Mouse (Mus musculus) lung, embryonic 15.5 days (tissue): ENCODE data around the gene Igfbp2. TPM values are rescaled to one million over a fixed set of nuclear protein-coding genes. Genes with fewer than 3 reads are reported as not detected.

ENCODE experiments used
- ATAC-seq: fragments of 200-750 bp; cut with Nextera tagmentation; 2 replicates; pipeline ENCODE4 v1.8.0; 2017; ENCODE audit warnings: moderate number of reproducible peaks, borderline replicate concordance; ENCODE audit not compliant: low FRiP score, low TSS enrichment; ENCODE audit errors: extremely low read depth
- H3K27ac ChIP-seq: fragments of 300-500 bp; sonication (generic); 2 replicates; pipeline ENCODE4 v1.5.1; 2015; ENCODE audit warnings: moderate library complexity, mild to moderate bottlenecking, inconsistent platforms
- H3K27me3 ChIP-seq: fragments of 300-500 bp; sonication (generic); 2 replicates; pipeline ENCODE4 v1.6.1; 2015; ENCODE audit warnings: inconsistent platforms
- H3K36me3 ChIP-seq: fragments of 300-500 bp; sonication (generic); 2 replicates; pipeline ENCODE4 v1.6.1; 2015; ENCODE audit warnings: inconsistent platforms
- H3K4me1 ChIP-seq: fragments of 300-500 bp; sonication (generic); 2 replicates; pipeline ENCODE4 v1.6.1; 2015; ENCODE audit warnings: inconsistent platforms
- H3K4me2 ChIP-seq: fragments of 300-500 bp; sonication (generic); 2 replicates; pipeline ENCODE4 v1.6.1; 2015; ENCODE audit warnings: inconsistent platforms, mild to moderate bottlenecking, moderate library complexity
- H3K4me3 ChIP-seq: fragments of 300-500 bp; sonication (generic); 2 replicates; pipeline ENCODE4 v1.5.1; 2015; ENCODE audit warnings: mild to moderate bottlenecking, inconsistent platforms
- H3K9ac ChIP-seq: fragments of 300-500 bp; sonication (generic); 2 replicates; pipeline ENCODE4 v1.6.1; 2015; ENCODE audit warnings: inconsistent platforms
- H3K9me3 ChIP-seq: fragments of 300-500 bp; sonication (generic); 2 replicates; pipeline ENCODE4 v1.6.1; 2016; ENCODE audit warnings: inconsistent platforms
- WGBS: fragments of 180-500 bp; shearing (Covaris S2); methylation state at CpG from one replicate; pipeline ENCODE4 v1.1.7; 2015; 5-methylcytosine and 5-hydroxymethylcytosine counted together
- polyA plus RNA-seq: library from polyadenylated mRNA; unstranded; fragments of >200 nt; fragmentation: Nextera tagmentation; extraction: Ambion mirVana; gene quantifications from 2 replicates; pipeline ENCODE4 v1.2.1, GENCODE M21; 2015

Gene Igfbp2
- polyA plus RNA-seq, 1 experiment from 2014 or later, result 344 TPM

DNA sequence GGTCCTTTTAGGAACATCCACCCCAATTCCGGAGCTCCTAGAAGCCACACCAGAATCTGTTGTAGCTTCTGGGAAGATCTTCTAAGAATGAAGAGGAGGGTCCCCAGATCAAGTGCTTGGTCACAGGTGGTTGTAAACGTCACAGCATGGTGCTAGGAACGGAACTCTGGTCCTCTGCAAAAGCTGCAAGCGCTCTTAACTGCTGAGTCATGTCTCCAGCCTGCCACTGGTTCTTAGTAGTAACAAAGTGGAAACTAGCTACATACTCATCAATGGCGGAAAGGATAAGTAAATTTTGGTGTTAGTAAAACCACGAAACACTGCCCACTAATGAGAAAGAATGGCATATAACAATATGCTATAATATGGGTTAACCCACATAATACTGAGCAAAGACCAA is 4.3 kb upstream of the Igfbp2 start:
- 84% methylated on average over 6 of the region's 6 CpGs for WGBS
- Histone ChIP-seq H3K9me3 (no peaks in the 10 kb centered on the region), H3K36me3 (no peaks in the 10 kb centered on the region), H3K27me3 (peaks cover 7% of the 10 kb centered on the region), H3K9ac (no peak overlapping the region), H3K4me2 (no peak overlapping the region), H3K4me3 (no peak overlapping the region), H3K27ac (no peak overlapping the region), H3K4me1 (peaks cover 20% of the 10 kb centered on the region)
- no peak for ATAC-seq

DNA sequence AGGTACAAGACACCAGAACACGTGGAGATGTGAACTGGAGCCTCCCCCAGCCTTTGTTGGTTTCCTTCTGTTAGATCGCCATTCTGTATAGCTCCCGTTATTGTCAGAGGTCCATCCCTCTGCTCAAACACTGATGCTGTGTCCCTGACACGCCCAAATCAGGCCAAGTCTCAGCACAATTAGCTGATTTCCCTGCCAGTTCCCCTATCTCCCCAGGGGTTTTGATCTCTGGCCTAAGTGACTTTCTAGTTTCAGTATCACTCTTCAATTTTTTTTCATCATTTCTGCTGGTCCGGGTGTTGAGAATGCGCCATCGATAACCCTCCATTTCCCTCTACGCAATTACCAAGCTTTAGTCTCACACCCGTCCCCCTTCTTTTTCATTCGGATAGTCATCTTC is 1.4 kb upstream of the Igfbp2 start:
- Histone ChIP-seq H3K4me2 (no peak overlapping the region), H3K4me3 (no peak overlapping the region), H3K27me3 (peaks cover 21% of the 10 kb centered on the region), H3K4me1 (peaks cover 26% of the 10 kb centered on the region), H3K36me3 (no peaks in the 10 kb centered on the region), H3K9ac (no peak overlapping the region), H3K9me3 (no peaks in the 10 kb centered on the region), H3K27ac (no peak overlapping the region)
- WGBS, result 86% methylated on average over 10 of the region's 10 CpGs
- no peak for ATAC-seq

DNA sequence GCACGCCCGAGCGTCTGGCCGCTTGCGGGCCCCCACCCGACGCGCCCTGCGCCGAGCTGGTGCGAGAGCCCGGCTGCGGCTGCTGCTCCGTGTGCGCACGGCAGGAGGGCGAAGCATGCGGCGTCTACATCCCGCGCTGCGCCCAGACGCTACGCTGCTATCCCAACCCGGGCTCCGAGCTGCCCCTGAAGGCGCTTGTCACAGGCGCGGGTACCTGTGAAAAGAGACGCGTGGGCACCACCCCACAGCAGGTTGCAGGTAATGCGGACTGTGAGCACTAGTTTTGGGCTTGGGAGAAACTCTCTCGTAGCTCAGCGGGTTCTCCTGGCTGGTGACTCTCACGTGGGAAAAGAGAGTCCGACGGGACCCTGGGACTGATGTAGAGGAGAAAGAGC is 401 bp downstream of the Igfbp2 start:
- H3K4me3 ChIP-seq, result peak overlapping the region; percentile 67
- H3K9me3 ChIP-seq, result no peaks in the 10 kb centered on the region
- peaks cover 31% of the 10 kb centered on the region for H3K4me1 ChIP-seq
- H3K36me3 ChIP-seq, result no peaks in the 10 kb centered on the region
- H3K27ac ChIP-seq, result peak overlapping the region; percentile 74
- H3K4me2 ChIP-seq, result peak overlapping the region; percentile 98
- ATAC-seq, result 0 out of 2 replicates have a peak, but pooled peaks have one; percentile 25
- under 1% methylated on average over 37 of the region's 37 CpGs for WGBS
- peaks cover 21% of the 10 kb centered on the region for H3K27me3 ChIP-seq
- H3K9ac ChIP-seq, result peak overlapping the region; percentile 61

DNA sequence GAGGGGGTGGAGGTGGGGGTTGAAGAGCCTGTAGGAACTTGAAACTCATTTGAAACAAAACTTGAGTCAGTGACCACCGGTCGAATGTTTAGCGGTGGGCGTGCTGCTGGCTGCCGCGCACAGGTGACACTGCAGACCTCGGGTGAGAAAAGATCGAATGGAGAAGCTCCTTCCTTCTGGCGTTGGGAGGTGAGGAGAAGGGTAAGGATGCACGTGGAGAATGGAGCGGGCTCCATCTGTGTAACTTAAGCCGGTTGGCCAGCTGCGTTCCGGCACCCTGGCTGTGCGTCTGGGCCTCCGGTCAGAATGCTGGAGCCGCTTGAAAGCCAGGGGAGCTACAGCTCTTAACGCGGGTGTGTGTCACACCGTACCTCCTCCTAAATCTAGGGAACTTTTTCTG is 983 bp downstream of the Igfbp2 start:
- no peak for ATAC-seq
- peak overlapping the region; percentile 98 for H3K4me2 ChIP-seq
- H3K36me3 ChIP-seq, result no peaks in the 10 kb centered on the region
- H3K9ac ChIP-seq, result peak overlapping the region; percentile 61
- H3K4me3 ChIP-seq, result peak overlapping the region; percentile 67
- under 1% methylated on average over 20 of the region's 20 CpGs for WGBS
- no peak overlapping the region for H3K27ac ChIP-seq
- no peaks in the 10 kb centered on the region for H3K9me3 ChIP-seq
- H3K27me3 ChIP-seq, result peaks cover 21% of the 10 kb centered on the region
- H3K4me1 ChIP-seq, result peaks cover 31% of the 10 kb centered on the region

DNA sequence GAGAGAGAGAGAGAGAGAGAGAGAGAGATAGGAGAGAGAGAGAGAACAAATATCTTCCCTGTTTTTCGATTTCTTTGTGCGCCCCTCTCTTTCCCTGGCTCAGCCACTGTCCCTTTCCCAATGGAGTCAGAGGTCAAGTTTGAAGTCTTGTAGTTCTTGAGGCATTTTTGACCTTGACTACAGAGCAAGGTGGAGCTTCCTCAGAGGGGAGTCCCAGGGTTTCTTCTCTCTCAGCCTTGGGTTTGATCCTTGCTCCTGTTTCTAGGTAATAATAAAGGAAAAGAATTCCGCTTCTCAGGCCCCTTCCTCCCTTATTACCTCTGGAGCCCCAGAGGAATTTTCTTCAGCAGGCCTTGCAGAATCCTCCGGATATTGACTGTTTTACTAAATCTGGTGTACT is 1.6 kb downstream of the Igfbp2 start:
- Histone ChIP-seq H3K36me3 (no peaks in the 10 kb centered on the region), H3K9me3 (no peaks in the 10 kb centered on the region), H3K27ac (peak overlapping the region; percentile 55), H3K4me2 (peak overlapping the region; percentile 98), H3K4me3 (peak overlapping the region; percentile 67), H3K9ac (peak overlapping the region; percentile 61), H3K4me1 (peaks cover 31% of the 10 kb centered on the region), H3K27me3 (peaks cover 21% of the 10 kb centered on the region)
- ATAC-seq, result no peak
- 39% methylated on average over 4 of the region's 4 CpGs for WGBS

DNA sequence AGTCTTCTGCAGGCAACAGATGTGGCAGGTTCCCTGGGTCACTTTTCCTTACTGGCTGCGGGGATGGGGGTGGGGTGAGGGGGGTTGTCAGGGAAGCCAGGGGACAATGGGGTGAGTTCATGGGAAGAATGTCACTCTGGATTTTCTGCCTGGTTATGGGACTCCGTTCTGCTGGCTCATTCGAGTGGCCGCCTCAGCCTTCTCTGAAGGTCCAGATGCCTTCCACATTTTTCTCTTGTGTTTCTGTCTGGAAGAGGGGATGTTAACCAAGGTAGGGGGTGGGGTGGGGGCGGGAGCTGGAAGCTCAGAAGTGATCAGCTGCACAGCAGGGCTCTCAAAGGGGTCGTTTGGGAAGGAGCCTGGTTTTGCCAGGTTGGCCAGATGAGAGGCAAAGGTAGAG is 2.1 kb downstream of the Igfbp2 start:
- WGBS, result 12% methylated on average over 6 of the region's 6 CpGs
- Histone ChIP-seq H3K4me2 (peak overlapping the region; percentile 98), H3K4me1 (peaks cover 31% of the 10 kb centered on the region), H3K27ac (peak overlapping the region; percentile 55), H3K4me3 (peak overlapping the region; percentile 67), H3K9ac (peak overlapping the region; percentile 61), H3K36me3 (no peaks in the 10 kb centered on the region), H3K9me3 (no peaks in the 10 kb centered on the region), H3K27me3 (peaks cover 21% of the 10 kb centered on the region)
- ATAC-seq, result no peak

DNA sequence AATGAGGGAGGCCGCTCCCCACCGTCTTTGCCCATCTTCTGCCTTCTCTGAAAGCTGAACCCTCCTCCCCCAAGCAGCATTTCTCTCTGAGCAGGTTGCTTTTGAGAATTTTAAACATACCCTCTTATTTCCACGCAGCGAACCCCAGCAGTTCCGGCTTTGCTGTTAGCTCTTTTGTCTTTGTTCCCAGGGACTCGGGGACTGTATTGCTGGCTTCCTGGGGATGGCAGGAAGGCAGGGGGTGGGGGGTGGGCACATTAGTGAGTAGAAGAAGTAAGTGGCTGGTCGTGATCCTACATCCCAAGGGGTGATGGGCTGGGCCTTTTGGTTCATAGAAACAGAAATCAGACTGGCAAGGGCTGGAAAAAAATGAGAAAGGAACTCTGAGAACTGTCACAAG is 2.6 kb downstream of the Igfbp2 start:
- Histone ChIP-seq H3K27ac (peak overlapping the region; percentile 55), H3K27me3 (peaks cover 21% of the 10 kb centered on the region), H3K4me1 (peaks cover 31% of the 10 kb centered on the region), H3K4me3 (peak overlapping the region; percentile 67), H3K9ac (peak overlapping the region; percentile 32), H3K4me2 (peak overlapping the region; percentile 98), H3K9me3 (no peaks in the 10 kb centered on the region), H3K36me3 (no peaks in the 10 kb centered on the region)
- 13% methylated on average over 7 of the region's 7 CpGs for whole genome bisulfite sequencing
- no peak for ATAC-seq

DNA sequence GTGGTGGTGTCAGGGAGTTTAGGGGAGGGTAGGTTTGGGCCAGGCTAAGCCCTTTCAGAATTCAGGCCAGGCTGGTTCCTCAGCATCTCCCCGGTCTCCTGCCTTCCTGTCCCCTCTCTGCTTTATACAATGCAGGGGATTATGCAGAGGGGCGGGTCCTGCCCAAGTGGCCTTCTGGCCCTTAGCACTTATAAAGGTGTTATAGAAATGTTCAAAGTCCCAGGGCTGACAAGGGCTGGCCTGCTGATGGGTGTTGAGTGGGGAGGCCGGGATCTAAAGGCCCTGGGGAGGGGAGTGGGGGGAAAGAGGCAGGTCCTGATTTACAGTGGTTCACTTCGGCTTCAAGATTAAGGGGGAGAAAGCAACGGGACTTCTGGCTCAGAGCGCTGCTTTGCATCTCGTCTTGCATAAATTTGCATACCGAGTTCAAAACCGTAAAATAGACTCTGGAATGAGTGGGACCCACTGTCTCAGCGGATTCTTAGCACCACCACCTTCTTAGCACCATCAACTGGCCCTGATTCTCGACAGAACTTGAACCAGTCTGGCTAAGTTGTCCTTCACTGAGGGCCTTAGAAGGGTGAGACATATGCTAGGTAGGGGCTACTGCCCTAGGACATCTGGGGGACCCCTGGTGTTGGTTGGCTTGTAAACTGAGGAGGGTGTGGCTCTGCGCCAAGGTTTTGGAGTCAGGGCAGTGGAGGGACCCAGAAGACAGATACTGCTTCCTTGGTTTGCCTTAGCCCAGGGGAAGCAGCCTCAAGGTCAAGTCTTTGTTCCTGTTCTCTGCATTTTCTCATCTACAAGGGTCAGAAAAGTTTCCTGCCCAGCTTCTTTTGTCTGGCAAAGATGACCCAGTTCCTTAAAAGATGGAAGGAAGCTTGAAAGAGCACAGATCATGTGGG is 3.4 kb downstream of the Igfbp2 start:
- peaks cover 34% of the 10 kb centered on the region for H3K4me1 ChIP-seq
- peak overlapping the region; percentile 67; the same call in 1 of the 2 replicates for H3K4me3 ChIP-seq
- ATAC-seq, result peak; percentile 27; the same call in 1 of the 2 replicates
- H3K36me3 ChIP-seq, result no peaks in the 10 kb centered on the region
- peak overlapping the region; percentile 98 for H3K4me2 ChIP-seq
- WGBS, result 27% methylated on average over 11 of the region's 12 CpGs
- no peaks in the 10 kb centered on the region for H3K9me3 ChIP-seq
- H3K27ac ChIP-seq, result peak overlapping the region; percentile 55
- H3K9ac ChIP-seq, result no peak overlapping the region
- H3K27me3 ChIP-seq, result peaks cover 21% of the 10 kb centered on the region

DNA sequence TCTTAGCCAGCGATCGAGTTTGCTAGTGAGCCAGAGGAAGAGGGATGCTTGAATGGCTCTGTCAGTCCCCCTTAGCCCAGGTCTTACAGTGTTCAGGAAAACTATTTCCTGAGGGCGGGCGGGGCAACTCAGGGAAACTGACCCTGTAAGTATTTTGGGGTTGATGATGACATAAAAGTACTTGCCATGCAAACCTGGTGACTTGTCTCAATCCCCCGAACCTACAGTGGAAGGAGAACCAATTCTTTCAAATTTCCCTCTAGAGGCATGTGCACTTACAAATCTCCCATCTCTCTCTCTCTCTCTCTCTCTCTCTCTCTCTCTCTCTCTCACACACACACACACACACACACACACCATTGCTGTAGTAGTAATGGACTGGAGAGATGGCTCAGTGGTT is 4.5 kb downstream of the Igfbp2 start:
- peaks cover 37% of the 10 kb centered on the region for H3K4me1 ChIP-seq
- no peak overlapping the region for H3K27ac ChIP-seq
- no peaks in the 10 kb centered on the region for H3K36me3 ChIP-seq
- no peak overlapping the region for H3K9ac ChIP-seq
- H3K4me3 ChIP-seq, result no peak overlapping the region
- ATAC-seq, result no peak
- H3K27me3 ChIP-seq, result peaks cover 21% of the 10 kb centered on the region
- no peak overlapping the region for H3K4me2 ChIP-seq
- WGBS, result 94% methylated on average over 5 of the region's 5 CpGs
- no peaks in the 10 kb centered on the region for H3K9me3 ChIP-seq

DNA sequence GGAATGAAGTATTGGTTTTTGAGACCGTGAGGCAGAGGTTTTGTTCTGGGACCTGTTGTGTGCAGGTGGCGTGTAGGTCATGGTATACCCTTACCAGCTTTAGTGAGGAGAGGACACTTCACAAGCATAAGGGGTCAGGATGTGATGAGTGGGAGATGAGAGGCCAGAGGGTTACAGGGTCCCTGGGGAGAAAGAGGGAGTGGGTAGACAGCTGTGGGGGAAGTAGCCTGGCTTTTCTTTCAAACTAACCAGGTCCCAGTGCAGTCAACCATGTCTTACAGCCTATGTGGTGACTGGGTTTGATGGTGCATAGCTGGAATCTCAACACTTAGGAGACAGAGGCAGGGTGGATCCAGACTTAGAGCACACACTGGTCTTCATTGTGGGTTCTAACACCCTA is 6.2 kb downstream of the Igfbp2 start:
- WGBS, result 93% methylated on average over 2 of the region's 2 CpGs
- Histone ChIP-seq H3K4me1 (peaks cover 25% of the 10 kb centered on the region), H3K27ac (no peak overlapping the region), H3K9ac (no peak overlapping the region), H3K27me3 (peaks cover 9% of the 10 kb centered on the region; the same call in 1 of the 2 replicates), H3K4me3 (no peak overlapping the region), H3K4me2 (no peak overlapping the region), H3K36me3 (no peaks in the 10 kb centered on the region), H3K9me3 (no peaks in the 10 kb centered on the region)
- ATAC-seq, result no peak

DNA sequence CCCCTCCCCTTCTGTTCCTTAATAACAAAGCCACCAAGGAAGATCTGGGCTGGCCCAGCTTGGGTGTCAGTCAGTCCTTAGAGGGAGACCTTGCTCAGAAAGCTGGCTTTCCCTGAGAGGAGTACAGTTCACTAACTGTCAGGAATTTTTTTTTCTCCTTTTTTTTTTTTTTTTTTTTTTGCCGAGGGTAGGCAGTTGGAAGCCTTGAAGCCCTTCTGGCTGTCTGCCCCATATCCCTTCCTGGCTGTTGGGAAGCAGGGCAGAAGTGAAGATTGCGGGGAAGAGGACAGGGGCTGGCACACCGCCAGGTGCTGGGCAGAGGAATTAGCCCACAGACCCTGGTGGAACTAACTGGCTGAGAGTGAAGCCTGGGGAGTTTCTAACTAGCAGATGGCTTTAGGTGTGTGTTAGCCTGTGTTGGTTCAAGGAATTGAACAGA is 8.4 kb downstream of the Igfbp2 start:
- Histone ChIP-seq H3K36me3 (no peaks in the 10 kb centered on the region), H3K4me2 (no peak overlapping the region), H3K9me3 (no peaks in the 10 kb centered on the region), H3K27ac (no peak overlapping the region), H3K9ac (no peak overlapping the region), H3K4me3 (no peak overlapping the region), H3K27me3 (no peaks in the 10 kb centered on the region), H3K4me1 (peaks cover 16% of the 10 kb centered on the region)
- WGBS, result 23% methylated on average over 3 of the region's 3 CpGs
- peak; percentile 42; the same call in 1 of the 2 replicates for ATAC-seq

DNA sequence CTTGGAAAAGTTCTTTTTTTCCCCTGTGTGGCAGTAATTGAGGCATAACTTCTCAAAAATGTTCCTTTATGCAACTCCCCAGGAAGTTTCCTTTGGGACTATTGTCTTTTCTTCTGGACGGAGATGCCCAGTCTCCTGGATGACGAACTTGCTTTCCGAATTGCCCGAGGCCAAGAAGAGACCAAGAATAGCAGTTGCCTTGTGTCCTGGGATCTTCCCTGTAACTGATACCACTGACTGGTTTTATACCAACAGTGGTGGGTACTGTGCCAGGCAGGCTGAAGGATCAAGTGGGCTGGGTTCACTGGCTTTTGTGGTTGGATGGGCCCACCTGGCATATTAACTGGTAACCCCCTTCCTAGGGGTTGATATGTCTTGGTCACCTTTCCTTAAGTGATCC is 9.3 kb downstream of the Igfbp2 start:
- Histone ChIP-seq H3K9ac (no peak overlapping the region), H3K27ac (no peak overlapping the region), H3K27me3 (no peaks in the 10 kb centered on the region), H3K36me3 (no peaks in the 10 kb centered on the region), H3K4me2 (no peak overlapping the region), H3K4me3 (no peak overlapping the region), H3K4me1 (peaks cover 9% of the 10 kb centered on the region; the same call in 1 of the 2 replicates), H3K9me3 (no peaks in the 10 kb centered on the region)
- ATAC-seq, result no peak
- WGBS, result 89% methylated on average over 4 of the region's 4 CpGs
